Mouse (Mus musculus) lung, embryonic 16.5 days (tissue): Measurements from ENCODE around the gene Prss36. TPM values are rescaled to one million over a fixed set of nuclear protein-coding genes. Genes with fewer than 3 reads are reported as not detected.

Experiments
- ATAC-seq: fragments of 200-750 bp; cut with Nextera tagmentation; 2 replicates; pipeline ENCODE4 v1.8.0; 2017; ENCODE audit warnings: low read depth, mild to moderate bottlenecking, moderate library complexity
- H3K27ac ChIP-seq: fragments of 300-500 bp; sonication (generic); 2 replicates; pipeline ENCODE4 v1.5.1; 2014; ENCODE audit warnings: mild to moderate bottlenecking, control low read depth, low read length
- H3K27me3 ChIP-seq: fragments of 300-500 bp; sonication (generic); 2 replicates; pipeline ENCODE4 v1.6.1; 2014; ENCODE audit warnings: low read depth, low read length, mixed read lengths; ENCODE audit not compliant: control insufficient read depth, insufficient read depth
- H3K36me3 ChIP-seq: fragments of 300-500 bp; sonication (generic); 2 replicates; pipeline ENCODE4 v1.6.1; 2014; ENCODE audit warnings: low read length; ENCODE audit not compliant: control insufficient read depth, insufficient read depth
- H3K4me1 ChIP-seq: fragments of 300-500 bp; sonication (generic); replicated peaks from 2 replicates; pipeline ENCODE4 v1.6.1; 2014; ENCODE audit warnings: low read length, mixed read lengths; ENCODE audit not compliant: control insufficient read depth, insufficient read depth
- H3K4me2 ChIP-seq: fragments of 300-500 bp; sonication (generic); 2 replicates; pipeline ENCODE4 v1.6.1; 2014; ENCODE audit warnings: low read depth, low read length, control low read depth
- H3K4me3 ChIP-seq: fragments of 300-500 bp; sonication (generic); 2 replicates; pipeline ENCODE4 v1.5.1; 2014; ENCODE audit warnings: mild to moderate bottlenecking, low read length, control low read depth
- H3K9ac ChIP-seq: fragments of 300-500 bp; sonication (generic); 2 replicates; pipeline ENCODE4 v1.6.1; 2014; ENCODE audit warnings: low read length, control low read depth
- H3K9me3 ChIP-seq: fragments of 300-500 bp; sonication (generic); 2 replicates; pipeline ENCODE4 v1.6.1; 2016; ENCODE audit warnings: low read length; ENCODE audit not compliant: control insufficient read depth
- WGBS: fragments of 180-500 bp; shearing (Covaris S2); extraction: QIAGEN DNeasy Blood & Tissue Kit; methylation state at CpG from one replicate; pipeline ENCODE4 v1.1.7; 2014; 5-methylcytosine and 5-hydroxymethylcytosine counted together
- polyA plus RNA-seq: library from polyadenylated mRNA; unstranded; fragments of >200 nt; fragmentation: Nextera tagmentation; extraction: Ambion mirVana; gene quantifications from 2 replicates; pipeline ENCODE4 v1.2.1, GENCODE M21; 2015

Prss36 gene
- 12.3 and 12.4 TPM in 2 replicates for polyA plus RNA-seq

DNA sequence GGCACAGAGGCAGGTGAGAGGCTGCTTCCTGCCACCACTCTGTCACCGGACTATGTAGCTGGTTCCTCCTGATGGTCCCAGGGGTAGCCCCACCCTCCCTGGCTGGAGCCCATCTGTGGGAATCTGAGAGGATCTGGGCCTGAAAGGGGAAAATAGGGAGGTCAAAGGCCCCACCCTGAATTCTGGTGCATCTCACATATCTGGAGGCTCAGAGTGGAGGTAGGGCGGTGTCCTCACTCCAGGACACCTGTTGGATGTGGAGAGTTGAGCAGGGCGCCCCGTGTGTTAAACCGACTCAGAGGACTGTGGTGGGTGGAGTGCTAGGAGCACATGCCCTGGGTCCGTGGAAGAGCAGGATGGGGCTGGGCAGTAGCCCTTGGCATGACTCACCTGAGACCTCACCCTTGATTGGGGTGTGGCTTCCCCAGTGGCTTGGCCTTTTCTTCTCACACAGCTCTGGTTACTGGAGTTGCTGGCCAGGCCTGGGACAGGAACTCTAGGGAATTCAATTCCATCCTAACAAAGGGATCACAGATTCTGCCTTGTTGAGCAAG, at the start of gene Prss36:
TSS of gene Prss36 (minus strand) at position 256 of the 554 bp plus-strand sequence.
- Histone ChIP-seq H3K9ac (no peak within 1 kb of the TSS), H3K4me2 (no peak within 1 kb of the TSS), H3K36me3 (no peaks in the 10 kb centered on the region), H3K4me1 (no peaks in the 10 kb centered on the region), H3K9me3 (no peaks in the 10 kb centered on the region), H3K27ac (no peak within 1 kb of the TSS), H3K4me3 (no peak within 1 kb of the TSS), H3K27me3 (peaks cover 18% of the 10 kb centered on the region; the same call in 1 of the 2 replicates)
- WGBS = 61% methylated on average over 6 of the region's 6 CpGs
- 0 out of 2 replicates have a peak, but pooled peaks have one; percentile 28 for ATAC-seq

DNA sequence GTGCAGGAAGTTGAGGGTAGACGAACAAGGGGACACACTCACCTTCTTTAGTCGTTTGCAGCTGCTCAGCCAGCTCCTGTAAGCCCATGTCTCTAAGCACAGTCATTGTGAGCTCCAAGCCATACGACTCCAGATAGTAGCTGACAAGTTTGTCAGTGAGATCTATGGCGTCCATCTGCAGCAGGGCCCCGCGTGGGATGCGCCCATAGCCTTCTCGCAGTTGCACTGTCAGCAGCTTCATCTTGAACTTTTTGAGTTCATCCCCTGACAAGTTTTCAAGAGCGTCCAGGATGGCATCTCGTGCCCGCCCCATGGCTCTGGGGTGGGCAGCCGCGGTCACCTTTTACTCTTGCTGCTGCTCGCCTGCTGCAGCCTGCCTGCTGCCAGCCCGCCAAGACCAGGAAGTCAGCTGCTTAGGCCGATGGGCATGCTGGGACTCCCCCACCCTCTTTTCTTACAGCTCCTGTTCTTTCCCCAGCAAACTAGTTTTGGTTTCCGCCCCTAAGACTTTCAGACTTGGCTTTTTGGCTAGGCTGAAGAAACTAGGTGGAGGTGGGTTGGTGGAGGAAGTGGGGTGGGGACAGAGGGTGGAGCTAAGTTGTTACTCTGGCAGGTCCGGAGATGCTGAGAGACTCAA, 46.9 kb upstream of the Prss36 start, which contains the start of gene Pycard:
TSS of gene Pycard (minus strand) at position 527 of the 637 bp plus-strand sequence.
- peak within 1 kb of the TSS; percentile 68 for H3K9ac ChIP-seq
- ATAC-seq = peak; percentile 75

DNA sequence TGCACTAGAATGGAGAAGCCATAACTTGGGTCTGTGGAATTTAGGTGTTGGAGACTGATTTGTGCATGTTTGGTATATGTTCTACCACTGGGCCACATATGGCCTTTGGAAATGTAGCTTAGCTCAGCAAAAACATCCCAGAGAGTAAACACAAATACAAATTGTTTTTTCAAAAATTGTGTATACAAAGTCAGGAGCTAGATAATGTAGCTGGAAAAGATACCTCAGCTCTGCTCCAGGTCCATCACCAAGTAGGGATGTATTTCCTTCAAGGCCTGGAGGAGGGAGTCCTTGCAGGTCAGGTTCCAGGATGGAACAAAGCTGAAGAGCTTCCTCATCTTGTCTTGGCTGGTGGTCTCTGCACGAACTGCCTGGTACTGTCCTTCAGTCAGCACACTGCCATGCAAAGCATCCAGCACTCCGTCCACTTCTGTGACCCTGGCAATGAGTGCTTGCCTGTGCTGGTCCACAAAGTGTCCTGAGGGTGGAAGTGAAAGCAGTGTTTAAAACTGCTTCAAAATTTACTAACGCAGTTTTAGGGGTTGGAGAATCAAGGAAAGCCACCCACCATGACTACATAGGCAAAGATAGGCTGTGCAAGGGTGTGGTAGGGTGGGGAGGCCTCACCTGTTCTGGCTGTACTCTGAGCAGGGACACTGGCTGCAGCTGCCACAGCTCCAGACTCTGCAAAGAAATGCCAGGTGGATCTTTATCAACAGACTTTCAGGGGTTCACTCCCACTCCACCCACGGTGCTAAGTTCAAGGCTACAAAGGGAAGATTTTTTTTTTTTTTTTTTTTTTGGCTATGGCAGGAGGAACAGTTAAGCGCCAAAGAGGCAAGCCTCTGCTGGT, 46.2 kb upstream of the Prss36 start:
- Histone ChIP-seq H3K27ac (peak overlapping the region; percentile 65; the same call in 1 of the 2 replicates), H3K4me2 (peak overlapping the region; percentile 60), H3K9ac (peak overlapping the region; percentile 68), H3K27me3 (no peaks in the 10 kb centered on the region), H3K36me3 (no peaks in the 10 kb centered on the region; the same call in 1 of the 2 replicates), H3K9me3 (no peaks in the 10 kb centered on the region), H3K4me1 (peaks cover 8% of the 10 kb centered on the region), H3K4me3 (peak overlapping the region; percentile 49)
- 32% methylated on average over 5 of the region's 5 CpGs for WGBS
- 0 out of 2 replicates have a peak, but pooled peaks have one; percentile 17 for ATAC-seq

More for the DNA sequence above, 46.9 kb upstream of the Prss36 start, which contains the start of gene Pycard:
- no peaks in the 10 kb centered on the region for H3K27me3 ChIP-seq
- no peaks in the 10 kb centered on the region for H3K36me3 ChIP-seq
- H3K4me1 ChIP-seq = peaks cover 8% of the 10 kb centered on the region
- H3K9me3 ChIP-seq = no peaks in the 10 kb centered on the region
- 8% methylated on average over 18 of the region's 18 CpGs for WGBS
- peak within 1 kb of the TSS; percentile 65 for H3K27ac ChIP-seq
- peak within 1 kb of the TSS; percentile 60 for H3K4me2 ChIP-seq
- H3K4me3 ChIP-seq = peak within 1 kb of the TSS; percentile 49

DNA sequence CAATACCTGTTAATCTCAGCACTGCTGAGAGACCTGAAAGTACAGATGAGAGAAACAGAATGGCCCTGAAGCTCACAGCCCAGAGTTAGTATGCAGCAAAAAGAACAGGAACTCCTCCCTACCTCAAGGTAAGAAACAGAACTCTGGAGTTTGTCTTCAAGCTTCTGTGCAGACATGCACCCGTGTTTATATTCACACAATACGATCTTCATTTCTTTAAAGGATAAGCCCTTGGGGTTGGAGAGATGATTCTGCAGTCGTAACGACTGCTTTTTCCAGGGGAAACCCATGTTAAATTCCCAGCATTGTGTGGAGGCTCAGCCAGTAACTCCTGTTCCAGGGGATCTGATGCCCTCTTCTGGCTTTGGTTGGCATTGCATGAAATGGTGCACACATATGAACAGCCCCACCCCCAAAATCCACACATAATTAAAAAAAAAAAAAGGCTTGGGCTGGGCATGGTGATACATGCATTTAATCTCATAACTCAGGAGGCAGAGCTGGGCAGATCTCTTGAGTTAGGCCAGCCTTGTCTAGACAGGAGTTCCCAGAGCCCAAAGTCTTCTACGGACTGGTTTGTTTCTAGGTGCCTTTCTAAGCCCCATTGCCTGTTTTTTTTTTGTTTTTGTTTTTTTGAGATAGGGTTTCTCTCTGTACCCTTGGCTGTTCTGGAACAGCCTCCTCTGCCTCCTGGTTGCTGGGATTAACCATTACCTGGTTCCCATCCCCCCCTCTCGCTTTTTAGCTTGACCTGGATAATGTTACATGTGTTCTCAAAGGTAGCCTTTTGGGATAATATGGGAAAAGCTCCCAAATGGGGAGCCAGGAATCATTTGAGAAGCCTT, 45.3 kb upstream of the Prss36 start:
- H3K4me3 ChIP-seq = no peak overlapping the region
- H3K36me3 ChIP-seq = peaks cover 7% of the 10 kb centered on the region
- H3K27ac ChIP-seq = no peak overlapping the region
- peaks cover 8% of the 10 kb centered on the region for H3K4me1 ChIP-seq
- 44% methylated on average over 6 of the region's 6 CpGs for WGBS
- no peaks in the 10 kb centered on the region for H3K27me3 ChIP-seq
- no peaks in the 10 kb centered on the region for H3K9me3 ChIP-seq
- H3K9ac ChIP-seq = no peak overlapping the region
- H3K4me2 ChIP-seq = no peak overlapping the region
- ATAC-seq = peak; percentile 48

DNA sequence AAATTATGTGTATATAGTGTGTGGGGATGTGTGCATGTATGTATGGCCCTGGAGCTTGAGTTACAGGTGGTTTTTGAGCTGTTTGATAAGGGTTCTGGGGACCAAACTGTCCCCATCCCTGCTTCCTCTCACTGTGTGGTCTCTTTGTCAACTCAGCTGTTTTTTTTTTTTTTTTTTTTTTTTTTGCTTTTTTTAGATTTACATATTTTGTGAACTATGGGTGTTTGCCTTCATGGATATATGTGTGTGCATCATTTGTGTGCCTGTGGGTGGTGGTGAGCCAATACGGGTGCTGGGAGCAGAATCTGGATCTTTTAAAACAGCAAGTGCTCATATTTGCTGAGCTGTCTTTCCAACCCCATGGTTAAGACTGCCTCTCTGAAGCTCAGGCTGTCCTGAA, 42.4 kb upstream of the Prss36 start:
- Histone ChIP-seq H3K27ac (no peak overlapping the region), H3K4me2 (no peak overlapping the region), H3K4me3 (no peak overlapping the region), H3K9me3 (no peaks in the 10 kb centered on the region), H3K36me3 (peaks cover 30% of the 10 kb centered on the region), H3K27me3 (no peaks in the 10 kb centered on the region), H3K9ac (no peak overlapping the region), H3K4me1 (peaks cover 8% of the 10 kb centered on the region)
- WGBS = 77% methylated on average over 1 of the region's 1 CpGs
- no peak for ATAC-seq

DNA sequence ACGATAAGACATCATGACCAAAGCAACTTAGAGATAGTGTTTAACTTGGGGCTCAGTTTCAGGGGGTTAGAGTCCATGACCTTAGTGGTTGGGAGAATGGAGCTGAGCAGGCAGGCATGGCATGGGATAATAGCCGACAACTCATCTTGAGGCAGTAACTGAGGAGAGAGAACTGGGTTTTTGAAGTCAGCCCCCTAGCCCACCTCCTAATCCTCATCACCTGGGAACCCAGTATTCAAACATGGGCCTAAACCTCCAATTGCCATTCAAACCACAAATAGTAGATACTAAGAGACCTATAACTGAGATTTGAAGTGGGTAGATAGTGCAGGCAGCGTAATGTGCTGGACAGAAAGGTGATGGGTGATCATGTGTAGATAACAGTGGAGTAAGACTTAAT, 34.1 kb upstream of the Prss36 start:
- H3K9ac ChIP-seq = no peak overlapping the region
- no peaks in the 10 kb centered on the region for H3K4me1 ChIP-seq
- no peaks in the 10 kb centered on the region for H3K27me3 ChIP-seq
- peaks cover 81% of the 10 kb centered on the region for H3K36me3 ChIP-seq
- H3K4me2 ChIP-seq = no peak overlapping the region
- 89% methylated on average over 3 of the region's 3 CpGs for WGBS
- H3K9me3 ChIP-seq = no peaks in the 10 kb centered on the region
- H3K27ac ChIP-seq = no peak overlapping the region
- H3K4me3 ChIP-seq = no peak overlapping the region
- ATAC-seq = no peak

DNA sequence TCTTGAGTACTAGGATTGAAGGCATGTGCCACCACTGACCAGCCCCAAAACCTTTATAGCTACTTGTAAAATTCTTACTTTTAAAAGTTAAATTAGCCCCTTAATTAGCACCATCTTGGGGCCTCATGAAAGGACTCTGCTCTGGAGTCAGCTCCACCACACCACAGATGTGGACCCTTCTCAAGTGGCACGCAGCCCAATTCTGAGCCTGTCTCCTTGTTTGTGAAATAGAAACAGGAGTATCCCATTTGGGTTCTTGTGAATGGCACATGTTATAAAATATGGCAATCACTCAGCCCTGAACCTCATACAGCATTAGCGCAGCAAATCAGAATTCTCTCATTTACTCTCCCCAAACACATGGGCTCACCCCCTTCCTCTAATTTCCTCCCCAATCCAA, 32.3 kb upstream of the Prss36 start:
- Histone ChIP-seq H3K27me3 (no peaks in the 10 kb centered on the region), H3K27ac (no peak overlapping the region), H3K9me3 (no peaks in the 10 kb centered on the region), H3K4me3 (no peak overlapping the region), H3K4me1 (no peaks in the 10 kb centered on the region), H3K9ac (no peak overlapping the region), H3K4me2 (no peak overlapping the region), H3K36me3 (peaks cover 82% of the 10 kb centered on the region)
- WGBS = 92% methylated on average over 2 of the region's 2 CpGs
- no peak for ATAC-seq

DNA sequence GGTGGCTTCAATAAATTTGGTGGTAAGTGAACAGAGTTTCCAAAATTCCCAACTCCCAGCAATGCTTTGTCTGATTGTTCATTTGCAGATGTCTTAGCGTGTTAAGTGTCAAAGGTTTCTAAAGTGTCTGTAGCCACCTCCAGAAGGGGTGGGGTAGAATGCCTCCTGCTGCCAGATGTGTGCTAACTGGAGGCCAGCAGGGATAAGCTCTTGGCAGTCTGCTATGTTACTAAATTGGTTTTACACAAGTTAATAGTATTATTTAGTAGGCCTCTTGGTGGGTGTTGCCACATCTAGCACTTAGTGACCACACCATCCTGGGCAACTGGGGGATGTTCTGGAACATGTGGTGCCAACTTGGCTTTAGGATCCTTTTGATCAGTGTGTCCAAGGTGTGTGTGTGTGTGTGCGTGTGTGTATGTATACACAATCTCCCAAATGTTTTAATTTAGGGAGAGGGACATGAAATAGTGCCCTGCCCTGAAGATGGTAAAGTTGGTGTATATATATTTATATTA, 27.9 kb upstream of the Prss36 start:
- H3K27ac ChIP-seq = no peak overlapping the region

More for the DNA sequence above, 27.9 kb upstream of the Prss36 start:
- no peak overlapping the region for H3K9ac ChIP-seq
- H3K27me3 ChIP-seq = no peaks in the 10 kb centered on the region
- ATAC-seq = no peak
- H3K4me1 ChIP-seq = peaks cover 7% of the 10 kb centered on the region; the same call in 1 of the 2 replicates
- H3K36me3 ChIP-seq = peaks cover 77% of the 10 kb centered on the region
- no peaks in the 10 kb centered on the region for H3K9me3 ChIP-seq
- no peak overlapping the region for H3K4me3 ChIP-seq
- 79% methylated on average over 2 of the region's 2 CpGs for WGBS
- H3K4me2 ChIP-seq = no peak overlapping the region
